19 mouse cellular contexts compared by ENCODE assay signal in the genomic region with DNA sequence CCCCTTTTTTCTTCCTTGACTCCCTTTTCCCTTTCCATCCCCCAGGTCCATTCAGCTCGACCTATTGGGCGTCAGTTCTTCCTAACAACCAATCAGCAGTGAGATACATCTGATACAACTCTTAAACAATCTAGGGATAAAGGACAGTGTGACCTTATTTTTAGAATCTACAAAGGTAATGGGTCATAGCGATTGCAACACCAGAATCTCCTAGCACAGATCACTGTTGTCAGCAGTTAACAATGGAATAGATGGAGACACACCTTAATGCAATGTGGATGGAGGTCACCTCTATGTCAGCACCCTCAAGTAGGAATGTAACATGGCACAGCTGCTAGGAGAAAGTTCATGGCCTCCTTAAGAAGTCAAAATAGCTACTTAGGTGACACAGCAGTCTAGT.
"Had no signal": no experiment of that assay in that cellular context is flagged by ENCODE, and none has a peak within 500 bp of the region (broad histone marks: within the 10 kb centered on the region; RNA-seq: fewer than 3 reads in every experiment).

No protein-coding gene starts in this region.

- H3K9ac ChIP-seq: heart, embryonic 13.5 days; heart, embryonic 15.5 days; hindbrain, embryonic 13.5 days; hindbrain, embryonic 15.5 days; kidney, embryonic 15.5 days; limb, embryonic 13.5 days; limb, embryonic 15.5 days; liver, embryonic 13.5 days; liver, embryonic 15.5 days had no signal

- H3K4me2 ChIP-seq: heart, embryonic 11.5 days; heart, embryonic 13.5 days; heart, embryonic 15.5 days; hindbrain, embryonic 13.5 days; hindbrain, embryonic 15.5 days; kidney, embryonic 15.5 days; limb, embryonic 13.5 days; limb, embryonic 15.5 days; liver, embryonic 13.5 days; liver, embryonic 15.5 days had no signal

- H3K27me3 ChIP-seq: heart, embryonic 13.5 days; heart, embryonic 15.5 days; hindbrain, embryonic 13.5 days; hindbrain, embryonic 15.5 days; kidney, embryonic 15.5 days; limb, embryonic 13.5 days; limb, embryonic 15.5 days; liver, embryonic 13.5 days; liver, embryonic 15.5 days had no signal

- ATAC-seq: hindbrain, postnatal 0 days; intestine, embryonic 16.5 days had no signal

- H3K27ac ChIP-seq: heart, adult 2 months; heart, embryonic 13.5 days; heart, embryonic 15.5 days; hindbrain, embryonic 13.5 days; hindbrain, embryonic 15.5 days; hindbrain, postnatal 0 days; kidney, embryonic 15.5 days; kidney, postnatal 0 days; limb, embryonic 13.5 days; limb, embryonic 15.5 days; liver, embryonic 13.5 days; liver, embryonic 15.5 days had no signal

- H3K9me3 ChIP-seq: heart, embryonic 13.5 days; heart, embryonic 15.5 days; hindbrain, embryonic 13.5 days; hindbrain, embryonic 15.5 days; kidney, embryonic 15.5 days; limb, embryonic 13.5 days; limb, embryonic 15.5 days; liver, embryonic 13.5 days; liver, embryonic 15.5 days had no signal

- H3K4me3 ChIP-seq: heart, adult 2 months; heart, embryonic 13.5 days; heart, embryonic 15.5 days; hindbrain, embryonic 13.5 days; hindbrain, embryonic 15.5 days; kidney, embryonic 15.5 days; limb, embryonic 13.5 days; limb, embryonic 15.5 days; liver, embryonic 13.5 days; liver, embryonic 15.5 days had no signal

- H3K4me1 ChIP-seq: heart, embryonic 15.5 days; hindbrain, embryonic 15.5 days; limb, embryonic 13.5 days; limb, embryonic 15.5 days had no signal

- H3K36me3 ChIP-seq: hindbrain, embryonic 13.5 days; hindbrain, embryonic 15.5 days; liver, embryonic 13.5 days had no signal

- DNase-seq: heart, postnatal 36 days; kidney, postnatal 14 days; layer of hippocampus, adult 9-11 months; layer of hippocampus, postnatal 36 days; left cerebral cortex, postnatal 4 days; liver, embryonic 13.5 days had no signal
